Mouse (Mus musculus) lung, postnatal 14 days (tissue): Measurements from ENCODE around the gene Pml.
A peak's percentile ranks its signal among the peaks of the same experiment; 100 is the strongest.

Source experiments
- DNase-seq: peaks from one replicate; pipeline ENCODE4 v3.0.0; 2021

The Pml gene

GRCm38 (mm10) chr9:58201091-58201842 lies 48.3 kb downstream of the Pml start:
- no peak for DNase-seq

GRCm38 (mm10) chr9:58200270-58201090 lies 49.1 kb downstream of the Pml start:
- DNase-seq: no peak

- no peak for DNase-seq
Observed at GRCm38 (mm10) chr9:58199381-58200269, 50.0 kb downstream of the Pml start.

- DNase-seq: no peak
Observed at GRCm38 (mm10) chr9:58198801-58199371, 50.7 kb downstream of the Pml start.

GRCm38 (mm10) chr9:58197781-58198701 lies 51.5 kb downstream of the Pml start:
- peak; percentile 61 for DNase-seq

GRCm38 (mm10) chr9:58196610-58197567 lies 52.7 kb downstream of the Pml start:
- DNase-seq: no peak

- DNase-seq: no peak
Observed at GRCm38 (mm10) chr9:58196141-58196540, 53.4 kb downstream of the Pml start.

GRCm38 (mm10) chr9:58195671-58196070 lies 53.9 kb downstream of the Pml start:
- DNase-seq: no peak

- no peak for DNase-seq
Observed at GRCm38 (mm10) chr9:58194222-58194621, 55.4 kb downstream of the Pml start.

GRCm38 (mm10) chr9:58184456-58184855 lies 65.1 kb downstream of the Pml start:
- DNase-seq: no peak

GRCm38 (mm10) chr9:58179390-58179789 lies 70.2 kb downstream of the Pml start:
- DNase-seq: no peak

- no peak for DNase-seq
Observed at GRCm38 (mm10) chr9:58177165-58177564, 72.4 kb downstream of the Pml start.

- DNase-seq: no peak
Observed at GRCm38 (mm10) chr9:58175745-58176487, 73.7 kb downstream of the Pml start.

GRCm38 (mm10) chr9:58174818-58175251 lies 74.8 kb downstream of the Pml start:
- DNase-seq: no peak

- DNase-seq: no peak
Observed at GRCm38 (mm10) chr9:58172863-58173262, 76.7 kb downstream of the Pml start.

- no peak for DNase-seq
Observed at GRCm38 (mm10) chr9:58169426-58169825, 80.2 kb downstream of the Pml start.

- no peak for DNase-seq
Observed at GRCm38 (mm10) chr9:58168880-58169279, 80.7 kb downstream of the Pml start.
